Mouse (Mus musculus): ENCODE data around the gene Gigyf2.

- TF ChIP-seq CTCF (IDR thresholded peaks at IDR 0.05; ENCODE audit: low read depth) (no peak), EP300 (optimal IDR thresholded peaks at IDR 0.05) (no peak)
Measured at GRCm38 (mm10) chr1:87436583-87436982, 109.8 kb downstream of the Gigyf2 start.
